Mouse (Mus musculus) brain, embryonic 14.5 days (tissue): ENCODE measurements around the gene Nectin1.

ENCODE experiments used
- CTCF ChIP-seq: fragments of 200-500 bp; IDR thresholded peaks from 2 replicates; pipeline ENCODE4 v1.5.1; 2012; ENCODE audit warnings: inconsistent platforms, mild to moderate bottlenecking, moderate library complexity, borderline replicate concordance; ENCODE audit not compliant: insufficient read depth, insufficient read length; ENCODE audit errors: extremely low read depth
- POLR2A ChIP-seq: fragments of 200-500 bp; IDR thresholded peaks from 2 replicates; pipeline ENCODE4 v1.6.1; 2012; ENCODE audit warnings: mild to moderate bottlenecking, inconsistent platforms, borderline replicate concordance; ENCODE audit not compliant: poor library complexity, insufficient read depth, insufficient read length, severe bottlenecking; ENCODE audit errors: extremely low read depth

- TF ChIP-seq CTCF (no peak), POLR2A (no peak)
These were observed 90.5 kb downstream of the Nectin1 start for GRCm38 (mm10) chr9:43834283-43834682.
